Mouse (Mus musculus): ENCODE data around the gene Myo6. TPM values are rescaled to one million over a fixed set of nuclear protein-coding genes. Genes with fewer than 3 reads are reported as not detected.

Gene Myo6
- polyA plus RNA-seq, 1 experiment, result 0.11 TPM

GRCm38 (mm10) chr9:80213428-80213827 is 48.6 kb downstream of the Myo6 start:
- TF ChIP-seq GATA1 (IDR thresholded peaks at IDR 0.05; ENCODE audit: low read length), result no peak
- TF ChIP-seq TAL1 (IDR thresholded peaks at IDR 0.05; ENCODE audit: low read length), result no peak
- no peaks in the 10 kb centered on the region for H3K36me3 ChIP-seq (ENCODE audit: control insufficient read depth)
- no peaks in the 10 kb centered on the region for H3K4me1 ChIP-seq (ENCODE audit: control insufficient read depth)
- H3K27me3 ChIP-seq (ENCODE audit: control insufficient read depth), result no peaks in the 10 kb centered on the region
- no peaks in the 10 kb centered on the region for H3K9me3 ChIP-seq (ENCODE audit: control insufficient read depth, low read length)
- H3K4me3 ChIP-seq (replicated peaks), result no peak overlapping the region

DNA sequence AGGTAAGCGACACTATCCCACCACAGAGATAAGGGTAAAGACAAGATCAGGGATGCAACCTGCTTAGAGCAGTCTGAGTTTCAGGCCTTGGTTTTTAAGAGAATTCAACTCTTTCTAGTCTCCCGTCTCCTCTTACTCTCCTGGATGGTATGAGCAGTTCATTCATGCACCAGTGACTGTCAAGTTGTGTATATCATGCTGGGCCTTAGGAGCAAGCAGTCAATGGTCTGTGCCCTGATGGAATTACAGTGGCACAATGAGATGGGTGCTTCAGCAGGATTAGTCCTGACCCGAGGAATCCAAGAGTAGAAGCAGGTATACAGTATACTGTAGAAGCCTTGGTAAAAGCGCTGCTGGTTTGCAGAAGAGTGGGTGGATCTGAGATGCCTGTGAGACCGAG is 50.7 kb downstream of the Myo6 start:
- H3K27me3 ChIP-seq (ENCODE audit: control insufficient read depth), result no peaks in the 10 kb centered on the region
- no peaks in the 10 kb centered on the region for H3K4me1 ChIP-seq (ENCODE audit: control insufficient read depth)
- H3K9me3 ChIP-seq (ENCODE audit: control insufficient read depth, low read length), result no peaks in the 10 kb centered on the region
- no peak overlapping the region for H3K4me3 ChIP-seq (replicated peaks)
- TF ChIP-seq TAL1 (IDR thresholded peaks at IDR 0.05; ENCODE audit: low read length) (no peak), GATA1 (IDR thresholded peaks at IDR 0.05; ENCODE audit: low read length) (no peak)
- no peaks in the 10 kb centered on the region for H3K36me3 ChIP-seq (ENCODE audit: control insufficient read depth)

- Histone ChIP-seq H3K4me1 (ENCODE audit: control insufficient read depth) (no peaks in the 10 kb centered on the region), H3K4me3 (replicated peaks) (no peak overlapping the region), H3K36me3 (ENCODE audit: control insufficient read depth) (no peaks in the 10 kb centered on the region), H3K9me3 (ENCODE audit: control insufficient read depth, low read length) (no peaks in the 10 kb centered on the region), H3K27me3 (ENCODE audit: control insufficient read depth) (no peaks in the 10 kb centered on the region)
- no peak for TF ChIP-seq GATA1 (IDR thresholded peaks at IDR 0.05; ENCODE audit: low read length)
- TF ChIP-seq TAL1 (IDR thresholded peaks at IDR 0.05; ENCODE audit: low read length), result no peak
Measured at GRCm38 (mm10) chr9:80216786-80217501, 52.1 kb downstream of the Myo6 start.

GRCm38 (mm10) chr9:80218718-80219117 is 53.9 kb downstream of the Myo6 start:
- TF ChIP-seq GATA1 (IDR thresholded peaks at IDR 0.05; ENCODE audit: low read length) (no peak), TAL1 (IDR thresholded peaks at IDR 0.05; ENCODE audit: low read length) (no peak)
- Histone ChIP-seq H3K4me1 (ENCODE audit: control insufficient read depth) (no peaks in the 10 kb centered on the region), H3K9me3 (ENCODE audit: control insufficient read depth, low read length) (no peaks in the 10 kb centered on the region), H3K4me3 (replicated peaks) (no peak overlapping the region), H3K36me3 (ENCODE audit: control insufficient read depth) (no peaks in the 10 kb centered on the region), H3K27me3 (ENCODE audit: control insufficient read depth) (no peaks in the 10 kb centered on the region)

GRCm38 (mm10) chr9:80223989-80224635 is 59.3 kb downstream of the Myo6 start:
- H3K9me3 ChIP-seq (ENCODE audit: control insufficient read depth, low read length), result no peaks in the 10 kb centered on the region

DNA sequence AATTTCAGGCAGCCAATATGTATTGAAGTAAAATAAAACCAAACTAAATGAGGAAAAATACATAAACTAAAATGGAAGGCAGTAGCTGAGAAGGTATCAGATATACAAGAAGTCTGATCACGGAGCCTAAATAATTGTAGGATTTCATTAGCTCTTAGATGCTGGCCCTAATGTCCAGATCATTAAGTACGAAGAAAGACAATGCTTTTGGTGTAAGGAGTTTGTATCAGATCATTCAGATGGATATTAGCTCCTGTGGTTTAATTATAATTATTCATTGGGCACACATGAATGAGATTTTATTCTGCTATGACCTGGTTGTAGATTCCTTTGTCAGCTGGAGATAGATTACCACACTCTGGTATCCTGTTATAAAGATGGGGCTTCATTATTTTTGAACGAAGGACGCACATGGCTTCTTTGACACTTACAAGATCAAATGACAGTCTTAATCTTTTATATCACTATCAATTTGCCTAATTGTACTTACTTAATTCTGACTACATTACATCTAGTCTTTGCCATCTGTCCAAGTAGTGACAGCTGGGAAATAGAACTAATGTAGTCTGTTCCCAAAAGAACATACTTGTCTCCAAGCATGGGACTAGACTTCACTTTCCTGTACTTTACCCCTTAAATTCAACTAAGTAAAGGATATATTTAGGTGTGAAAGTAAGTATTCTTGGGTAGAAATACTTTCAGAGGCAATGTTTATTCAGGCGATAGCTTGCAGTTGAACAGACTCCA is 61.9 kb downstream of the Myo6 start:
- no peak for TF ChIP-seq GATA1 (IDR thresholded peaks at IDR 0.05; ENCODE audit: low read length)
- TF ChIP-seq TAL1 (IDR thresholded peaks at IDR 0.05; ENCODE audit: low read length), result no peak

More at GRCm38 (mm10) chr9:80223989-80224635, 59.3 kb downstream of the Myo6 start:
- TF ChIP-seq GATA1 (IDR thresholded peaks at IDR 0.05; ENCODE audit: low read length) (no peak), TAL1 (IDR thresholded peaks at IDR 0.05; ENCODE audit: low read length) (no peak)
- H3K4me1 ChIP-seq (ENCODE audit: control insufficient read depth), result no peaks in the 10 kb centered on the region
- no peaks in the 10 kb centered on the region for H3K27me3 ChIP-seq (ENCODE audit: control insufficient read depth)
- H3K36me3 ChIP-seq (ENCODE audit: control insufficient read depth), result no peaks in the 10 kb centered on the region
- no peak overlapping the region for H3K4me3 ChIP-seq (replicated peaks)

GRCm38 (mm10) chr9:80233831-80234455 is 69.1 kb downstream of the Myo6 start:
- Histone ChIP-seq H3K36me3 (ENCODE audit: control insufficient read depth) (no peaks in the 10 kb centered on the region), H3K4me1 (ENCODE audit: control insufficient read depth) (no peaks in the 10 kb centered on the region), H3K4me3 (replicated peaks) (no peak overlapping the region), H3K27me3 (ENCODE audit: control insufficient read depth) (no peaks in the 10 kb centered on the region), H3K9me3 (ENCODE audit: control insufficient read depth, low read length) (no peaks in the 10 kb centered on the region)
- TF ChIP-seq GATA1 (IDR thresholded peaks at IDR 0.05; ENCODE audit: low read length), result no peak
- TF ChIP-seq TAL1 (IDR thresholded peaks at IDR 0.05; ENCODE audit: low read length), result no peak

More for the DNA sequence above, 61.9 kb downstream of the Myo6 start:
- Histone ChIP-seq H3K9me3 (ENCODE audit: control insufficient read depth, low read length) (no peaks in the 10 kb centered on the region), H3K4me1 (ENCODE audit: control insufficient read depth) (no peaks in the 10 kb centered on the region), H3K36me3 (ENCODE audit: control insufficient read depth) (no peaks in the 10 kb centered on the region), H3K4me3 (replicated peaks) (no peak overlapping the region), H3K27me3 (ENCODE audit: control insufficient read depth) (no peaks in the 10 kb centered on the region)

- H3K36me3 ChIP-seq (ENCODE audit: control insufficient read depth), result no peaks in the 10 kb centered on the region; the same call in 1 of the 2 replicates
- TF ChIP-seq GATA1 (IDR thresholded peaks at IDR 0.05; ENCODE audit: low read length), result no peak
- no peak for TF ChIP-seq TAL1 (IDR thresholded peaks at IDR 0.05; ENCODE audit: low read length)
- no peak overlapping the region for H3K4me3 ChIP-seq (replicated peaks)
- no peaks in the 10 kb centered on the region for H3K27me3 ChIP-seq (ENCODE audit: control insufficient read depth)
- H3K9me3 ChIP-seq (ENCODE audit: control insufficient read depth, low read length), result peaks cover 7% of the 10 kb centered on the region
- H3K4me1 ChIP-seq (ENCODE audit: control insufficient read depth), result no peaks in the 10 kb centered on the region
Measured at GRCm38 (mm10) chr9:80237184-80237799, 72.5 kb downstream of the Myo6 start.

Measured in erythroblast, embryonic 14.5 days (primary cell).